Mouse (Mus musculus): ENCODE measurements at regions not wholly inside any gene's neighbourhood (a gene's known extent, or its start where the extent isn't known, plus 50 kb on each side); places are given as distances from the start of the nearest gene placed in this dataset.

DNA sequence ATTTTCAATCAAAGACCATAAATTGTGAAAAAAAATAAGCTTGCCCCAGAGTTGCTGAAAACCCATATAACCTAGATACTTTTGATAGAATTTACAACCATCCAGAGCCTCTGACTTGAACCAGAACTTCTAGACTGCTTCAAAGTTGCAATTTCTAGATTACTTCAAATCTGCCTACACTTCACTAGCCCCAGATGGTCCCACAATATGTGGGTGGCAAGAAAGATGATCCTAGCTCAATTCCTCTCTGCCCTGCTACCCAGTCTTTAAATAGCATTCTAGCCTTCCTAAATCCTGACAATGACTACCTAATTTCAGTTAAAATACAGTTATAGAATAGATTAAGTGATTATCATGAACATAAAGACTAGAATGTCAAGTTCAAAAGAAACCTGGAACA, 303.6 kb downstream of the Otol1 start:
- no peak for ATAC-seq (ENCODE audit: insufficient number of reproducible peaks, insufficient read depth, low FRiP score, low TSS enrichment, low read depth)
- Histone ChIP-seq H3K4me3 (no peak overlapping the region), H3K9me3 (no peaks in the 10 kb centered on the region), H3K9ac (no peak overlapping the region), H3K4me2 (no peak overlapping the region), H3K4me1 (no peaks in the 10 kb centered on the region), H3K36me3 (no peaks in the 10 kb centered on the region), H3K27ac (no peak overlapping the region), H3K27me3 (no peaks in the 10 kb centered on the region)

DNA sequence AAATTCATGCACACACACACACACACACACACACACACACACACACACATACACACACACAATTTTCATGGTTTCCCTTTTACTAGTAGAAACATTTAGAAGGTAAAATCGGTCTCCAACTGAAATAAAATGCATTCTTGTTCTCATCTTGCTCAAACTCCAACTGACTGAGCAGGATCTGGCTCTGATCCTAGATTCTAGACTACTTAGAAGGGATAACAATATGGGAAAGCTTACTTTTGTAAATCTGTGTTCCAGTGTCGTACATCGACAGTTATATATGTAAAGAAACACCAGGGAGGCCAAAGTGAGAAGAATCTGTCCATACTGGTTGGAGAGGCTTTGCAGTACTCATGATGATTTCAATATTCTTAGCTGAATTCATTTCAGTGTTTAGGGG, 304.6 kb downstream of the Otol1 start:
- Histone ChIP-seq H3K9ac (no peak overlapping the region), H3K36me3 (no peaks in the 10 kb centered on the region)
- 77% methylated on average over 3 of the region's 3 CpGs for WGBS

DNA sequence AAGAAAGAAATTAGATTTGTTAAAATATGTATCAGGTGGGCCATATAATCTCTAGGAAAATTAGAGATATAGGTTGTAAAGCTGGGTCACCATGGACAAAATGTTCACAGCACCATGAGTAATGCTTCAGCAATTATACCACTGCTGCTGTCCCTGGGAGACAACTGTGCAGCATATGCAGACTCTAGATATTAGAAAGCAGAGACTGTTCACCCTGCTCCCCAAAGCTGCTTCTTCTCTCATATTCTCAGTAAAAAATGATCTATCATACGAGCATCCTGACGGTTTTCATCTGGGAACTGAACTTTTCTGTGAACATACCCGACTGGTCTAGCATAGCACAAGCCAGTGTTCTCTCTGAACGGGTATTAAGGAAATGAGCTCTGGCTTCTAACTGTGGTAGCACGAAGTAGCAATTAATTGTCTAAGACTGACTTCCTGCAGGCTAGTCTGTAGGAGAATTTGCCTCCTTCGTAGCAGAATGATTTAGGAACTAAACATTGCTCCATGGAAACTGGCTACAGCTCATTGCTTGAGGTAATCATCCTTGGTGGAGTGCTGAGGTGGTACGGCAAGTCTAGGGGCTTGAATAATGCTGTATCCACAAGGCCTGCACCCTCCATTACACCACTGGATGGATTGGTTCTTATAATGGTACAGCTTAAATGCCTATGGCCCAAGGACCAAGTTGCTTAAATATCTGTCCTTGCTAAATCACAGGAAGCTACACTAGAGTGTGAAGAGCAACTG, 305.9 kb downstream of the Otol1 start:
- H3K9ac ChIP-seq, result no peak overlapping the region
- H3K4me2 ChIP-seq, result no peak overlapping the region
- 74% methylated on average over 7 of the region's 7 CpGs for WGBS
- no peaks in the 10 kb centered on the region for H3K36me3 ChIP-seq
- no peaks in the 10 kb centered on the region for H3K27me3 ChIP-seq
- no peaks in the 10 kb centered on the region for H3K4me1 ChIP-seq
- H3K4me3 ChIP-seq, result no peak overlapping the region
- no peak overlapping the region for H3K27ac ChIP-seq
- no peaks in the 10 kb centered on the region for H3K9me3 ChIP-seq
- no peak for ATAC-seq (ENCODE audit: insufficient number of reproducible peaks, insufficient read depth, low FRiP score, low TSS enrichment, low read depth)

More for the DNA sequence above, 304.6 kb downstream of the Otol1 start:
- Histone ChIP-seq H3K27me3 (no peaks in the 10 kb centered on the region), H3K4me2 (no peak overlapping the region), H3K4me1 (no peaks in the 10 kb centered on the region), H3K27ac (no peak overlapping the region), H3K4me3 (no peak overlapping the region), H3K9me3 (no peaks in the 10 kb centered on the region)
- no peak for ATAC-seq (ENCODE audit: insufficient number of reproducible peaks, insufficient read depth, low FRiP score, low TSS enrichment, low read depth)

DNA sequence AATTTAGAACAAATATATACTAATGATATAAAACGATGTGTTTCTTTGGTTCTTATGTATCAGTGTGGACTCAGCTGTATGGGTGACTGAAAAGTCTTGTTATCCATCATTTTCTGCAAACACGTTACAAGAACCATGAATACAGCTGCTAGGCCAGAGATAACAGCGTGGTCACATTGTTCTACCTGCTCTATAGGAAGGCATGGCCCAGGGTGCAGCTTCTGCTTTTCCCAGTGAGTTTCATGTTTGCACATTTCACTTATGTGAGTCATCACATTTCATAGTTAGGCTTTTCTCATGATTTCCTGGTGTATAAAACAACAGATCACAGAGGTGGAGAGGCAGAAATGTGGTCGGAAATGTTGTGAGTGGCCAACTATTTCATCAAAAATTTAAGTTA, 306.8 kb downstream of the Otol1 start:
- no peaks in the 10 kb centered on the region for H3K4me1 ChIP-seq
- no peak overlapping the region for H3K9ac ChIP-seq
- 87% methylated on average over 4 of the region's 4 CpGs for WGBS
- H3K36me3 ChIP-seq, result no peaks in the 10 kb centered on the region
- no peaks in the 10 kb centered on the region for H3K27me3 ChIP-seq
- no peak for ATAC-seq (ENCODE audit: insufficient number of reproducible peaks, insufficient read depth, low FRiP score, low TSS enrichment, low read depth)
- H3K9me3 ChIP-seq, result no peaks in the 10 kb centered on the region
- H3K27ac ChIP-seq, result no peak overlapping the region
- H3K4me2 ChIP-seq, result no peak overlapping the region
- H3K4me3 ChIP-seq, result no peak overlapping the region

DNA sequence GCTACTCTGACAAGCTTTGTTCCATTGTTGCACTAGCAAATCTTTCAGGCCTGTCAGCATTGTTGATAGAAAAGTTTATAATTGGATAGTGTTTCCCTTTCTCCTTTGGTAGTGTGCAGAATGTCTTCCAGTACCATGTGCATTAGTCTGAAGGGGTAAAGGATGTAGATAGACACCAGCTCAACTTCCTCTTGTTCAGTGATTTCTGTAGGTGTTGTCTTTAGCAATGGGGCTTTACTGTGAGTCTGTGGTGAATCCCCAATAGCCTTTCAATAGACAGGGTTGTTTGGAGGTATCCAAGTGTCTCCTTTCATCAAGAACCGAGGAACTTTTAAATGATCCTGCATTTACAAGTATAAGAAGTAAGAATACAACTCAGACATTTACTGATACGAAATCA, 311.0 kb downstream of the Otol1 start:
- ATAC-seq (ENCODE audit: insufficient number of reproducible peaks, insufficient read depth, low FRiP score, low TSS enrichment, low read depth), result no peak
- WGBS, result 84% methylated on average over 2 of the region's 2 CpGs
- Histone ChIP-seq H3K36me3 (no peaks in the 10 kb centered on the region), H3K4me3 (no peak overlapping the region), H3K9ac (no peak overlapping the region), H3K27ac (no peak overlapping the region), H3K27me3 (no peaks in the 10 kb centered on the region), H3K4me1 (no peaks in the 10 kb centered on the region), H3K4me2 (no peak overlapping the region), H3K9me3 (no peaks in the 10 kb centered on the region)

DNA sequence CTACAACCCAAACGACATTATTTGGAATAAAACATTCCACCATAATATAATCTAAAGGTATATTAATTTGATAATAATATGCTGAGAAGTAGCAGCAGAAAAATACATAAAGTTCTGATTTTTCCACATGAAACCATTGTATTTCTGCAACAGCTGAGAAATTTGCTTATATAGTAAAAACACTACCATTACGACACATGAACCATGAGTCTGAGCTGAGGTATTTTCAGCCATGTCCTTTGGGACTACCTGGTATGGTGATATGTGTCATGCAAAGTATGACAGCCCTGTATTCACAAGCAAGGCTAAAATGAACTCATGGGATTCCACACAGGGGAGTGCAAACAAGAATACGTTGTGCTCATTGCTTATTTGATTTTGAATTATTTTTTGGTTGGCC, 311.7 kb downstream of the Otol1 start:
- Histone ChIP-seq H3K36me3 (no peaks in the 10 kb centered on the region), H3K9ac (no peak overlapping the region), H3K4me2 (no peak overlapping the region), H3K4me3 (no peak overlapping the region), H3K9me3 (no peaks in the 10 kb centered on the region), H3K27ac (no peak overlapping the region), H3K27me3 (no peaks in the 10 kb centered on the region), H3K4me1 (no peaks in the 10 kb centered on the region)
- ATAC-seq (ENCODE audit: insufficient number of reproducible peaks, insufficient read depth, low FRiP score, low TSS enrichment, low read depth), result no peak
- WGBS, result 81% methylated on average over 3 of the region's 3 CpGs

DNA sequence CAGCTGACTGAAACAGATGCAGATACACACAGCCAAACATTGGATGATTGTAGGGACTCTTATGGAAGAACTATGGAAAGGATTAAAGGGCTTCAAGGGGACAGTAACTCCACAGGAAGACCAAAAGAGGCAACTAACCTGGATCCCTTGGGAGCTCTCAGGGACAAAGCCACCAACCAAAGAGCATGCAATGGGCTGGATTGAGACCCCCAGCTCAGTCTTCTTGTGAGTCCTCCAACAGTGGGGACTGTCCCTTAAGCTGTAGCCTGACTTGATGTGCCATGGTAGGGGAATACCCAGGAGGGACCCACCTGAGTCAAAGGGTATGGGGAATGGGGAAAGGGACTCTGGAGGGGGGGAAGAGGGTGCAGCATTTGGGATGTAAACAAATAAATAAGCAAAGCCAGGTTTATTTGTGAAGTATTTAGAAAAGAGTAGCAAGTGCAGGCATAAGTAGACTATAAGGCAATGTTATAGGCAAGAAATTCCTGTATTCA, 313.8 kb downstream of the Otol1 start:
- Histone ChIP-seq H3K9me3 (no peaks in the 10 kb centered on the region), H3K4me1 (no peaks in the 10 kb centered on the region), H3K27ac (no peak overlapping the region), H3K4me2 (no peak overlapping the region), H3K4me3 (no peak overlapping the region), H3K9ac (no peak overlapping the region), H3K27me3 (no peaks in the 10 kb centered on the region), H3K36me3 (no peaks in the 10 kb centered on the region)
- no peak for ATAC-seq (ENCODE audit: insufficient number of reproducible peaks, insufficient read depth, low FRiP score, low TSS enrichment, low read depth)

DNA sequence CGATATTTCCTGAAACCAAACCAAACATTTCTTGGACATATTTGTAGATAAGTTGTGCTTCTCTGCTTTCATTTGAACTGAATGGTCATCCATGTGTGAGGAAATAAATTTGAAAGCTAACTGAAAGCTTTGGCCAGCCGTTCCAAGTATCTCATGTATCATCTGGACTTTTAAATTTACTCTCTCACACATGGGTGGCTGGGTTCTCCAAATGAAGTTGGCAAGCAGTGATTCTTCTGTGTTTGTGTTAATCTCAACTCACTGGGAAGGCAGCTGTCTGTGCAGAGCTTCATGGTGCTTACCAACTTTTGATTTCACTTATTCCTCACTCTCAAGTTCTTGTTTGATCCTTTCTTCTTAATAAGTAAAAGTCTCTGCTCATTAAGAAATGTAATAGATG, 317.3 kb downstream of the Otol1 start:
- Histone ChIP-seq H3K4me2 (no peak overlapping the region), H3K36me3 (no peaks in the 10 kb centered on the region), H3K4me3 (no peak overlapping the region), H3K27ac (no peak overlapping the region), H3K9ac (no peak overlapping the region), H3K4me1 (no peaks in the 10 kb centered on the region), H3K27me3 (no peaks in the 10 kb centered on the region), H3K9me3 (no peaks in the 10 kb centered on the region)
- 88% methylated on average over 2 of the region's 2 CpGs for WGBS
- no peak for ATAC-seq (ENCODE audit: insufficient number of reproducible peaks, insufficient read depth, low FRiP score, low TSS enrichment, low read depth)

All from embryonic facial prominence, embryonic 13.5 days (tissue).